Mouse (Mus musculus): Measurements from ENCODE around the gene Zdhhc14. TPM values are rescaled to one million over a fixed set of nuclear protein-coding genes. Genes with fewer than 3 reads are reported as not detected.

Zdhhc14 gene
- polyA plus RNA-seq, 1 experiment from 2014 or later, result 1.4 TPM

- TF ChIP-seq CTCF (IDR thresholded peaks at IDR 0.05; ENCODE audit: low read depth), result peak; percentile 97
- Histone ChIP-seq H3K9ac (ENCODE audit: low read depth, low read length) (no peak overlapping the region), H3K36me3 (ENCODE audit: control insufficient read depth, insufficient read depth) (no peaks in the 10 kb centered on the region), H3K9me3 (ENCODE audit: control insufficient read depth) (no peaks in the 10 kb centered on the region), H3K4me3 (ENCODE audit: low read depth, low read length) (peak overlapping the region; percentile 31), H3K4me1 (replicated peaks; ENCODE audit: control insufficient read depth, insufficient read depth, low read length) (no peaks in the 10 kb centered on the region; the same call in 1 of the 2 replicates), H3K4me2 (replicated peaks; ENCODE audit: low read depth) (peak overlapping the region; percentile 75), H3K27ac (ENCODE audit: low read depth, low read length) (no peak overlapping the region), H3K27me3 (replicated peaks; ENCODE audit: control insufficient read depth, insufficient read depth, low read length) (no peaks in the 10 kb centered on the region)
- WGBS, result 10% methylated on average over 29 of the region's 29 CpGs
- ATAC-seq, result peak; percentile 32; the same call in 1 of the 2 replicates
These were observed 260.6 kb downstream of the Zdhhc14 start for GRCm38 (mm10) chr17:5752716-5753585.

DNA sequence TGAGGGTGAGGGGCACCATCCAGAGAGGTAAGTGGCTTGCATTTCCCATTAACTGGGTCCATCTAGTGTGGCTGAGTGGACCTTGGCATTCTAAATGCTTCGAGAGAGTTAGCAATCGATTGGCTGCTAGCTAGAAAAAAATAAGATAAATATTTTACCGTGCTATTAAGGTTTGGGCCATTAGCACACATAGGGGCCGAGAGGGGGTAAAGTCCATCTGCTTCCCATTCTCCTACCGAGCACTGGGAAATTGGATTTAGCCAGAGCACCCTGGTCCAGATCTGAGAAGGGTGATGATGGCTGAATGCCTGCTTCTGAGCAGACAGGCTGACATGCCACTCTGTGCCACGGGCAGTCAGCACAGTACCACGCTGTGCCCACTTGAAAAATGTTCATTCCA, 263.1 kb downstream of the Zdhhc14 start:
- H3K36me3 ChIP-seq (ENCODE audit: control insufficient read depth, insufficient read depth), result no peaks in the 10 kb centered on the region
- no peaks in the 10 kb centered on the region; the same call in 1 of the 2 replicates for H3K4me1 ChIP-seq (replicated peaks; ENCODE audit: control insufficient read depth, insufficient read depth, low read length)
- H3K27me3 ChIP-seq (replicated peaks; ENCODE audit: control insufficient read depth, insufficient read depth, low read length), result no peaks in the 10 kb centered on the region
- no peak overlapping the region for H3K4me2 ChIP-seq (replicated peaks; ENCODE audit: low read depth)
- no peak overlapping the region for H3K27ac ChIP-seq (ENCODE audit: low read depth, low read length)
- TF ChIP-seq CTCF (IDR thresholded peaks at IDR 0.05; ENCODE audit: low read depth), result no peak
- no peak; the same call in 1 of the 2 replicates for ATAC-seq
- no peak overlapping the region for H3K9ac ChIP-seq (ENCODE audit: low read depth, low read length)
- H3K4me3 ChIP-seq (ENCODE audit: low read depth, low read length), result no peak overlapping the region
- 53% methylated on average over 7 of the region's 7 CpGs for WGBS
- no peaks in the 10 kb centered on the region for H3K9me3 ChIP-seq (ENCODE audit: control insufficient read depth)

DNA sequence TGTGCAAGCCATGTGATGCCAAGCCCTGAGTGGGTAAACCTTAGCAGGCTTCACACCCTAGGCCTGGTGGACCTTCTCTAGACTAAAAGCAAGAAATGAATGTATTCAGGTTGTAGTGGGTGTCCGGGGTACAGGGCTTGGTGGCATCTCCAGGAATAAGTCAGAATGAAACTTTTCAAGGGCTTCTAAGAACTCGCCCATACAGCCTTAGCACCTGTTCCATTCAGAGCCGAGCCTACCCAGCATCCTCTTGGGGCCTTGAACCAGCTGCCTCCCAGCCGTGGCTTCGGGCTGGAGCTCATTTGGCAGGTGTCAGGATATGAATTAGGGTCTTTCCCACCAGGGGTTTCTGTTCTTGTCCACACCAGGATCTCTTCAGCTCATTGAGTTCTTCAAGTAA, 263.7 kb downstream of the Zdhhc14 start:
- H3K27me3 ChIP-seq (replicated peaks; ENCODE audit: control insufficient read depth, insufficient read depth, low read length), result no peaks in the 10 kb centered on the region
- TF ChIP-seq CTCF (IDR thresholded peaks at IDR 0.05; ENCODE audit: low read depth), result no peak
- no peaks in the 10 kb centered on the region for H3K36me3 ChIP-seq (ENCODE audit: control insufficient read depth, insufficient read depth)
- ATAC-seq, result no peak
- no peaks in the 10 kb centered on the region for H3K9me3 ChIP-seq (ENCODE audit: control insufficient read depth)
- H3K9ac ChIP-seq (ENCODE audit: low read depth, low read length), result no peak overlapping the region
- H3K4me1 ChIP-seq (replicated peaks; ENCODE audit: control insufficient read depth, insufficient read depth, low read length), result no peaks in the 10 kb centered on the region; the same call in 1 of the 2 replicates
- 67% methylated on average over 5 of the region's 5 CpGs for WGBS
- no peak overlapping the region for H3K4me3 ChIP-seq (ENCODE audit: low read depth, low read length)
- no peak overlapping the region for H3K27ac ChIP-seq (ENCODE audit: low read depth, low read length)
- no peak overlapping the region for H3K4me2 ChIP-seq (replicated peaks; ENCODE audit: low read depth)

- Histone ChIP-seq H3K36me3 (ENCODE audit: control insufficient read depth, insufficient read depth) (no peaks in the 10 kb centered on the region), H3K4me1 (replicated peaks; ENCODE audit: control insufficient read depth, insufficient read depth, low read length) (no peaks in the 10 kb centered on the region; the same call in 1 of the 2 replicates), H3K27ac (ENCODE audit: low read depth, low read length) (no peak overlapping the region), H3K4me2 (replicated peaks; ENCODE audit: low read depth) (no peak overlapping the region), H3K9ac (ENCODE audit: low read depth, low read length) (no peak overlapping the region), H3K9me3 (ENCODE audit: control insufficient read depth) (no peaks in the 10 kb centered on the region), H3K4me3 (ENCODE audit: low read depth, low read length) (no peak overlapping the region), H3K27me3 (replicated peaks; ENCODE audit: control insufficient read depth, insufficient read depth, low read length) (no peaks in the 10 kb centered on the region)
- no peak for TF ChIP-seq CTCF (IDR thresholded peaks at IDR 0.05; ENCODE audit: low read depth)
- WGBS, result 84% methylated on average over 15 of the region's 15 CpGs
- ATAC-seq, result no peak
These were observed 264.5 kb downstream of the Zdhhc14 start for GRCm38 (mm10) chr17:5756855-5757254.

DNA sequence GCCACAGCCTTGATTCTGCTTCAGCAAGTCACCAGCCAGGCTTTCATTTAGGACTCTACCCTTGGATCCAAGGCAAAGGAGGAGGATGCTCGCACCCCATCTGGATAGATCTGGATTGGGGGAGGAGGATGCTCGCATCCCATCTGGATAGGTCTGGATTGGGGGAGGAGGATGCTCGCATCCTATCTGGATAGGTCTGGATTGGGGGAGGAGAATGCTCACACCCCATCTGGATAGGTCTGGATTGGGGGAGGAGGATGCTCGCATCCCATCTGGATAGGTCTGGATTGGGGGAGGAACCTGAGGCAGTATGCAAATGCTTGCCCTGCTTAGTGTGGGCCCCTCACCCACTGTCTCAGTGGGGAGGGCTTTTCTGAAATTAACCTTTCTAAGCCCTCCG, 271.4 kb downstream of the Zdhhc14 start:
- Histone ChIP-seq H3K9ac (ENCODE audit: low read depth, low read length) (no peak overlapping the region), H3K36me3 (ENCODE audit: control insufficient read depth, insufficient read depth) (no peaks in the 10 kb centered on the region), H3K4me3 (ENCODE audit: low read depth, low read length) (no peak overlapping the region), H3K9me3 (ENCODE audit: control insufficient read depth) (no peaks in the 10 kb centered on the region), H3K27me3 (replicated peaks; ENCODE audit: control insufficient read depth, insufficient read depth, low read length) (no peaks in the 10 kb centered on the region), H3K4me1 (replicated peaks; ENCODE audit: control insufficient read depth, insufficient read depth, low read length) (no peaks in the 10 kb centered on the region), H3K27ac (ENCODE audit: low read depth, low read length) (no peak overlapping the region), H3K4me2 (replicated peaks; ENCODE audit: low read depth) (no peak overlapping the region)
- 89% methylated on average over 5 of the region's 5 CpGs for WGBS
- no peak for ATAC-seq
- no peak for TF ChIP-seq CTCF (IDR thresholded peaks at IDR 0.05; ENCODE audit: low read depth)

GRCm38 (mm10) chr17:5764270-5764669, 271.9 kb downstream of the Zdhhc14 start:
- Histone ChIP-seq H3K4me2 (replicated peaks; ENCODE audit: low read depth) (no peak overlapping the region), H3K36me3 (ENCODE audit: control insufficient read depth, insufficient read depth) (no peaks in the 10 kb centered on the region), H3K27me3 (replicated peaks; ENCODE audit: control insufficient read depth, insufficient read depth, low read length) (no peaks in the 10 kb centered on the region), H3K4me1 (replicated peaks; ENCODE audit: control insufficient read depth, insufficient read depth, low read length) (no peaks in the 10 kb centered on the region), H3K9ac (ENCODE audit: low read depth, low read length) (no peak overlapping the region), H3K9me3 (ENCODE audit: control insufficient read depth) (no peaks in the 10 kb centered on the region), H3K27ac (ENCODE audit: low read depth, low read length) (no peak overlapping the region), H3K4me3 (ENCODE audit: low read depth, low read length) (no peak overlapping the region)
- no peak for ATAC-seq
- no peak for TF ChIP-seq CTCF (IDR thresholded peaks at IDR 0.05; ENCODE audit: low read depth)
- WGBS, result 66% methylated on average over 5 of the region's 5 CpGs
